Mouse (Mus musculus) hindbrain, postnatal 0 days (tissue): Measurements from ENCODE around the gene Mvp. TPM values are rescaled to one million over a fixed set of nuclear protein-coding genes. Genes with fewer than 3 reads are reported as not detected.

Experiments
- ATAC-seq: fragments of 200-750 bp; cut with Nextera tagmentation; 2 replicates; pipeline ENCODE4 v1.8.0; 2017; ENCODE audit warnings: mild to moderate bottlenecking, moderate TSS enrichment, moderate library complexity
- DNase-seq: peaks from one replicate; pipeline ENCODE4 v3.0.0-alpha.2; 2015; ENCODE audit warnings: low spot score
- H3K27ac ChIP-seq: fragments of 300-500 bp; sonication (generic); 2 replicates; pipeline ENCODE4 v1.5.1; 2014; ENCODE audit warnings: mild to moderate bottlenecking
- H3K27me3 ChIP-seq: fragments of 300-500 bp; sonication (generic); 2 replicates; pipeline ENCODE4 v1.6.1; 2014; ENCODE audit warnings: low read length, mixed read lengths; ENCODE audit not compliant: insufficient read depth
- H3K36me3 ChIP-seq: fragments of 300-500 bp; sonication (generic); 2 replicates; pipeline ENCODE4 v1.6.1; 2014; ENCODE audit warnings: low read length, mixed read lengths; ENCODE audit not compliant: insufficient read depth
- H3K4me1 ChIP-seq: fragments of 300-500 bp; sonication (generic); 2 replicates; pipeline ENCODE4 v1.6.1; 2014; ENCODE audit warnings: antibody characterized with exemption, low read length, mixed read lengths; ENCODE audit not compliant: insufficient read depth
- H3K4me2 ChIP-seq: fragments of 300-500 bp; sonication (generic); 2 replicates; pipeline ENCODE4 v1.6.1; 2014; ENCODE audit warnings: low read depth, mild to moderate bottlenecking, low read length, moderate library complexity, mixed read lengths
- H3K4me3 ChIP-seq: fragments of 300-500 bp; sonication (generic); 2 replicates; pipeline ENCODE4 v1.5.1; 2014; ENCODE audit warnings: low read length
- H3K9ac ChIP-seq: fragments of 300-500 bp; sonication (generic); replicated peaks from 2 replicates; pipeline ENCODE4 v1.6.1; 2014; ENCODE audit warnings: mild to moderate bottlenecking, low read length, moderate library complexity, mixed read lengths
- H3K9me3 ChIP-seq: fragments of 300-500 bp; sonication (generic); 2 replicates; pipeline ENCODE4 v1.6.1; 2016; ENCODE audit warnings: low read length, mixed read lengths
- CTCF ChIP-seq: IDR thresholded peaks from 2 replicates; pipeline ENCODE4 v1.5.1; 2016; ENCODE audit warnings: antibody characterized with exemption, control low read depth, low read depth
- WGBS: fragments of 180-500 bp; shearing (Covaris S2); extraction: QIAGEN DNeasy Blood & Tissue Kit; methylation state at CpG from one replicate; pipeline ENCODE4 v1.1.7; 2014; 5-methylcytosine and 5-hydroxymethylcytosine counted together
- polyA plus RNA-seq: library from polyadenylated mRNA; unstranded; fragments of >200 nt; fragmentation: Nextera tagmentation; extraction: Ambion mirVana; gene quantifications from 2 replicates; pipeline ENCODE4 v1.2.1, GENCODE M21; 2015
- total RNA-seq: library from RNA; depleted of rRNA; stranded (reverse); fragments of >200 nt; gene quantifications from 2 replicates; pipeline ENCODE4 v1.2.3, GENCODE M21; 2014

Mvp gene
- total and polyA plus RNA-seq, 2 experiments from 2014 or later, result 5.5 to 6.9 TPM

- Histone ChIP-seq H3K27me3 (no peaks in the 10 kb centered on the region), H3K9me3 (no peaks in the 10 kb centered on the region), H3K4me1 (peaks cover 54% of the 10 kb centered on the region), H3K9ac (peak overlapping the region; percentile 81), H3K27ac (peak overlapping the region; percentile 86), H3K4me2 (peak overlapping the region; percentile 85), H3K4me3 (peak overlapping the region; percentile 59), H3K36me3 (peaks cover 20% of the 10 kb centered on the region)
- ATAC-seq, result no peak
- no peak for DNase-seq
- TF ChIP-seq CTCF, result no peak
- WGBS, result 11% methylated on average over 5 of the region's 5 CpGs
Measured at GRCm38 (mm10) chr7:127020491-127020890, 6.1 kb upstream of the Mvp start.

- H3K9ac ChIP-seq, result peak overlapping the region; percentile 81
- no peaks in the 10 kb centered on the region for H3K9me3 ChIP-seq
- H3K36me3 ChIP-seq, result peaks cover 25% of the 10 kb centered on the region
- ATAC-seq (no peak), DNase-seq (peak; percentile 4)
- H3K27me3 ChIP-seq, result no peaks in the 10 kb centered on the region
- no peak for TF ChIP-seq CTCF
- peaks cover 56% of the 10 kb centered on the region for H3K4me1 ChIP-seq
- 45% methylated on average over 3 of the region's 3 CpGs for WGBS
- H3K4me3 ChIP-seq, result peak overlapping the region; percentile 59
- H3K27ac ChIP-seq, result peak overlapping the region; percentile 86; the same call in 1 of the 2 replicates
- peak overlapping the region; percentile 85 for H3K4me2 ChIP-seq
Measured at GRCm38 (mm10) chr7:127020031-127020430, 5.6 kb upstream of the Mvp start.

- no peaks in the 10 kb centered on the region for H3K9me3 ChIP-seq
- peak overlapping the region; percentile 85 for H3K4me2 ChIP-seq
- peaks cover 26% of the 10 kb centered on the region for H3K36me3 ChIP-seq
- WGBS, result 74% methylated on average over 14 of the region's 14 CpGs
- TF ChIP-seq CTCF, result no peak
- peak overlapping the region; percentile 86; the same call in 1 of the 2 replicates for H3K27ac ChIP-seq
- DNase-seq (no peak), ATAC-seq (no peak)
- peak overlapping the region; percentile 81; the same call in 1 of the 2 replicates for H3K9ac ChIP-seq
- peak overlapping the region; percentile 59 for H3K4me3 ChIP-seq
- no peaks in the 10 kb centered on the region for H3K27me3 ChIP-seq
- H3K4me1 ChIP-seq, result peaks cover 50% of the 10 kb centered on the region
Measured at GRCm38 (mm10) chr7:127019306-127019960, 5.0 kb upstream of the Mvp start.

- Histone ChIP-seq H3K9me3 (no peaks in the 10 kb centered on the region), H3K27ac (peak overlapping the region; percentile 42; the same call in 1 of the 2 replicates), H3K4me3 (no peak overlapping the region), H3K27me3 (no peaks in the 10 kb centered on the region), H3K9ac (peak overlapping the region; percentile 25; the same call in 1 of the 2 replicates), H3K4me2 (peak overlapping the region; percentile 85), H3K4me1 (peaks cover 42% of the 10 kb centered on the region), H3K36me3 (peaks cover 26% of the 10 kb centered on the region)
- DNase-seq, result no peak
- ATAC-seq, result no peak
- WGBS, result 78% methylated on average over 15 of the region's 15 CpGs
- TF ChIP-seq CTCF, result no peak
Measured at GRCm38 (mm10) chr7:127018416-127019305, 4.2 kb upstream of the Mvp start.

GRCm38 (mm10) chr7:127017950-127018345 lies 3.5 kb upstream of the Mvp start:
- H3K36me3 ChIP-seq, result peaks cover 25% of the 10 kb centered on the region
- DNase-seq, result no peak
- peak overlapping the region; percentile 6; the same call in 1 of the 2 replicates for H3K4me3 ChIP-seq
- no peak for TF ChIP-seq CTCF
- H3K4me1 ChIP-seq, result peaks cover 37% of the 10 kb centered on the region
- no peaks in the 10 kb centered on the region for H3K27me3 ChIP-seq
- WGBS, result 51% methylated on average over 6 of the region's 6 CpGs
- no peaks in the 10 kb centered on the region for H3K9me3 ChIP-seq
- H3K9ac ChIP-seq, result peak overlapping the region; percentile 30
- peak overlapping the region; percentile 85 for H3K4me2 ChIP-seq
- no peak for ATAC-seq
- peak overlapping the region; percentile 42; the same call in 1 of the 2 replicates for H3K27ac ChIP-seq

- TF ChIP-seq CTCF, result peak; percentile 90
- peaks cover 37% of the 10 kb centered on the region for H3K4me1 ChIP-seq
- WGBS, result 2% methylated on average over 39 of the region's 39 CpGs
Measured at GRCm38 (mm10) chr7:127016971-127017949, 2.8 kb upstream of the Mvp start, which contains the start of gene Pagr1a. Gene Pagr1a (minus strand): TSS chr7:127017352.

More at GRCm38 (mm10) chr7:127016971-127017949, 2.8 kb upstream of the Mvp start, which contains the start of gene Pagr1a:
- DNase-seq, result peak; percentile 100
- Histone ChIP-seq H3K4me2 (peak within 1 kb of the TSS; percentile 85), H3K27me3 (no peaks in the 10 kb centered on the region), H3K9ac (peak within 1 kb of the TSS; percentile 91), H3K36me3 (peaks cover 20% of the 10 kb centered on the region), H3K4me3 (peak within 1 kb of the TSS; percentile 63), H3K27ac (peak within 1 kb of the TSS; percentile 96), H3K9me3 (no peaks in the 10 kb centered on the region)
- ATAC-seq, result peak; percentile 86
